Mouse (Mus musculus) cortical plate, adult 2 months (tissue): ENCODE measurements around the gene Hyal1.

ENCODE experiments used
- CTCF ChIP-seq: fragments of 200-500 bp; IDR thresholded peaks from 2 replicates; pipeline ENCODE4 v1.5.1; 2011; ENCODE audit warnings: mild to moderate bottlenecking, control low read depth, low read length; ENCODE audit not compliant: insufficient read depth; ENCODE audit errors: extremely low read depth
- POLR2A ChIP-seq: fragments of 200-500 bp; IDR thresholded peaks from 2 replicates; pipeline ENCODE4 v1.6.1; 2011; ENCODE audit warnings: mild to moderate bottlenecking, low read length, control low read depth; ENCODE audit not compliant: insufficient read depth; ENCODE audit errors: extremely low read depth

DNA sequence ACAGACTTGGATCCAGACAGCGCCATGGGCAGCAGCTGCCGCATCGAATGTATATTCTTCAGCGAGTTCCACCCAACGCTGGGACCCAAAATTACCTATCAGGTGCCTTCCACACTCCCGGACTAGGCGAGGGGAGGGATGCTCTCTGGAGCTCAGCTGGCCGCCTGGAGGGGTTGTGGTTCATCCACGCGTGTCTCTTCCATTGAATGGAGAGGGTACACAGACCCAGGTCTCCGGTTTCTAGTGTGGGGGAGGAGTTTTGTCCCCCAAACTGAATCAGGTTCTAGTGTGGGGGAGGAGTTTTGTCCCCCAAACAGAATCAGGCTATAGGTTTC lies 34.4 kb upstream of the Hyal1 start:
- TF ChIP-seq CTCF = no peak
- no peak for TF ChIP-seq POLR2A
